Mouse (Mus musculus): Measurements from ENCODE around the gene Ppp1r16b. TPM values are rescaled to one million over a fixed set of nuclear protein-coding genes. Genes with fewer than 3 reads are reported as not detected.

The Ppp1r16b gene
- polyA plus RNA-seq, 1 experiment, result 55.8 TPM

DNA sequence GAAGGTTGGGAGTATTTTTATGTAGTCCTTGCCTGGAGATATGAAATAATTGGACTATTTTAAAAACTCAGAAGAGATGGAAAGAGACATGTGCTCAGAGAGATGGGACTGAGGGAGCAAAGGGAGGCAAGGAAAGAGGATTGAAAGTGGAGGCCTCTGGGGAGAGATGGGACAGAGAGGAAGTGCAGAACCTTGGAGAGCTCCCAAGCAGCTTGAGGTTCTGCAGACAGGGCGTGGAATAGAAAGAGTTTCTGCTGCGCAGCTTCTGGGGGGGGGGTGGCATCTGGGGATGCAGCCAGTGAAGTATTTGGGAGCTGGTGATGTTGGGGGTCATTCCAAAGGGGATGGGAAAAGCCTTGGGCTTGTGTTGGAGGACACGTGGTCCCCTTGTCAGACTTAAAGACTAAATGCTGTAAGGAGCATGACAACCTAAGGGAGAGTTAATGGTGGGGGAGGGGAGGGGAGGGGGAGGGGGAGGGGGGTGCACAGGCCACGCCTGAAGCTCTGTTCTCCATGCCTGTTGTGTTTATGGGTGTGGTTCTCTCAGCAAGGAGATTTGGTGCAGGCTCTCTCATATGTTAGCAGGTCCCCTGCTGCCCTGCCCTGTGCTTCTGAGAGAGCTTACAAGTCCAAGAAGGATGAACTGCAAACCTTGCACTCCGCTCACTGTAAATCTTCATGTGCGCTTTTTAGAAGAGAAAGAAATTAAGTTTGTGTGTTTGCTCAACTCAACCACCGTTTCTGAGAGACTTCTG is 63.0 kb downstream of the Ppp1r16b start:
- no peak overlapping the region for H3K4me3 ChIP-seq (ENCODE audit: control insufficient read depth, insufficient read depth, low read length)
- peaks cover 50% of the 10 kb centered on the region for H3K4me1 ChIP-seq (replicated peaks; ENCODE audit: control insufficient read depth, insufficient read depth, low read length)
- 0 out of 2 replicates have a peak, but pooled peaks cover 4% of the 10 kb centered on the region for H3K36me3 ChIP-seq (ENCODE audit: control insufficient read depth, insufficient read depth, low read length)
- WGBS, result 67% methylated on average over 7 of the region's 7 CpGs
- no peak for TF ChIP-seq POLR2A (IDR thresholded peaks at IDR 0.05; ENCODE audit: control insufficient read depth, extremely low read depth, insufficient read depth, low read length, poor library complexity)
- no peak for TF ChIP-seq CTCF (IDR thresholded peaks at IDR 0.05; ENCODE audit: borderline replicate concordance, control insufficient read depth, extremely low read depth, insufficient read depth, low read length, poor library complexity)
- no peaks in the 10 kb centered on the region for H3K27me3 ChIP-seq (ENCODE audit: control insufficient read depth, insufficient read depth, low read length)
- H3K27ac ChIP-seq (ENCODE audit: control insufficient read depth, insufficient read depth, low read length), result no peak overlapping the region
- DNase-seq, result no peak

DNA sequence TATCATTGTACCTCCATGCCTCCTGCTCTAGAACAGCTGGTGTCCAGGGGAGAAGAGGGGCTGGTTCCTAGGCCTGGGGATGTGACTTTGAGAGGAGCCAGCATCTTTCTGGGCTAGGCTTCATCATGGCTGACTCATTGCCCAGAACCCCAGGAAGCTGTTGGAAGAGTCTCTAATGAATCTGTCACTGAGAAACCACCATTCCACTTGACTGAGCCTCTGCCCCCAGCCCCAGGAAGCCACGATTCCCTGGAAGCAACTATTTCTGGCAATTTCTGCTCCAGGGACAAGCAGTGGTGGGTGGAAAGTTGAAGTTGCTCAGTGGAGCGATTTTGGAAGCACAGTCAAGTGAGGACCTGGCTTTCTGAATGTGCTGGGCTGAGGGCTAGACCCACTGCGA is 65.7 kb downstream of the Ppp1r16b start:
- 95% methylated on average over 3 of the region's 3 CpGs for WGBS
- TF ChIP-seq CTCF (IDR thresholded peaks at IDR 0.05; ENCODE audit: borderline replicate concordance, control insufficient read depth, extremely low read depth, insufficient read depth, low read length, poor library complexity), result no peak
- H3K4me1 ChIP-seq (replicated peaks; ENCODE audit: control insufficient read depth, insufficient read depth, low read length), result peaks cover 61% of the 10 kb centered on the region
- H3K27ac ChIP-seq (ENCODE audit: control insufficient read depth, insufficient read depth, low read length), result no peak overlapping the region
- no peak overlapping the region for H3K4me3 ChIP-seq (ENCODE audit: control insufficient read depth, insufficient read depth, low read length)
- 0 out of 2 replicates have a peak, but pooled peaks cover 4% of the 10 kb centered on the region for H3K36me3 ChIP-seq (ENCODE audit: control insufficient read depth, insufficient read depth, low read length)
- H3K27me3 ChIP-seq (ENCODE audit: control insufficient read depth, insufficient read depth, low read length), result no peaks in the 10 kb centered on the region
- DNase-seq, result no peak

DNA sequence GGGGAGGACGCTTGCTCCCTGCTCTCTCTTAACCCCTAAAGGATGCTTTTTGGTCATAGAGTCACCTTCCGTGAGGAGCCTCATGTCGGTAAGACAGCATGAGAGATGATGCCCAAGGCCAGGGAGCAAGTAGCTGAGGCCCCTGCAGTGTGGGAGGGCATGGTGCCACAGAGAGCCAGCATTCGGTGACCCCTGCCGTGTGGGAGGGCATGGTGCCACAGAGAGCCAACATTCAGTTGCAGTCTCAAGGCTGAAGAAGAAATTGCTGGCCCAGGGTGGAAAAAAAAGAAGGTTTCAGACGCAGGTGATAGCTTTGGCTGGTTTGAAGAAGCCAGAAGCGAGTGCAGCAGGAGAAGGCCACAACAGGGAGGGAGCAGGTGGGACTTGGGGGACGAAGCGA is 67.3 kb downstream of the Ppp1r16b start:
- H3K4me3 ChIP-seq (ENCODE audit: control insufficient read depth, insufficient read depth, low read length), result no peak overlapping the region
- DNase-seq, result no peak
- peak overlapping the region; percentile 79; the same call in 1 of the 2 replicates for H3K27ac ChIP-seq (ENCODE audit: control insufficient read depth, insufficient read depth, low read length)
- TF ChIP-seq CTCF (IDR thresholded peaks at IDR 0.05; ENCODE audit: borderline replicate concordance, control insufficient read depth, extremely low read depth, insufficient read depth, low read length, poor library complexity) (no peak), POLR2A (IDR thresholded peaks at IDR 0.05; ENCODE audit: control insufficient read depth, extremely low read depth, insufficient read depth, low read length, poor library complexity) (no peak)
- no peaks in the 10 kb centered on the region for H3K27me3 ChIP-seq (ENCODE audit: control insufficient read depth, insufficient read depth, low read length)
- peaks cover 63% of the 10 kb centered on the region for H3K4me1 ChIP-seq (replicated peaks; ENCODE audit: control insufficient read depth, insufficient read depth, low read length)
- WGBS, result 60% methylated on average over 9 of the region's 9 CpGs
- H3K36me3 ChIP-seq (ENCODE audit: control insufficient read depth, insufficient read depth, low read length), result 0 out of 2 replicates have a peak, but pooled peaks cover 4% of the 10 kb centered on the region

DNA sequence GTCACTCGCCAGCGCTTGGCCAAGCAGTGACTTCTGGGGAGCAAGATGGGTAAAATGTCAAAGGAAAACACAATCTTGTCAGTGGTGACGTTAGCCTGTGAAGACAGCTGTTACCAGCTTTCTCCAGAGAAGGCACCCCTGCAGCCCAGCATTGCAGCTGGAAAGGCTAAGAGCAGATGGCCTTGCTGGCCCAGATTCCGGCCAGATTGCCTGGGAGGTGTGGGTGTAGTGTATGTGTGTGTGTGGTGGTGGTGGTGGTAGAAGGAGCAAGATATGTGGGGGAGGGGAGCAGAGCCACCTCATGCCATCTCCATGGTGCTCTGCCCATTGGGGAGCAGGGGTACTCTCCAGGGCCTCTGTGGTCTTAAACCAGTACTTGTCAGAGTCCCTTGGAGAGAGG is 67.9 kb downstream of the Ppp1r16b start:
- no peak for DNase-seq
- Histone ChIP-seq H3K4me3 (ENCODE audit: control insufficient read depth, insufficient read depth, low read length) (no peak overlapping the region), H3K36me3 (ENCODE audit: control insufficient read depth, insufficient read depth, low read length) (0 out of 2 replicates have a peak, but pooled peaks cover 4% of the 10 kb centered on the region), H3K27me3 (ENCODE audit: control insufficient read depth, insufficient read depth, low read length) (no peaks in the 10 kb centered on the region), H3K27ac (ENCODE audit: control insufficient read depth, insufficient read depth, low read length) (peak overlapping the region; percentile 79), H3K4me1 (replicated peaks; ENCODE audit: control insufficient read depth, insufficient read depth, low read length) (peaks cover 63% of the 10 kb centered on the region)
- 62% methylated on average over 4 of the region's 4 CpGs for WGBS
- TF ChIP-seq POLR2A (IDR thresholded peaks at IDR 0.05; ENCODE audit: control insufficient read depth, extremely low read depth, insufficient read depth, low read length, poor library complexity), result 0 out of 2 replicates have a peak, but pooled peaks have one; percentile 4
- TF ChIP-seq CTCF (IDR thresholded peaks at IDR 0.05; ENCODE audit: borderline replicate concordance, control insufficient read depth, extremely low read depth, insufficient read depth, low read length, poor library complexity), result no peak

DNA sequence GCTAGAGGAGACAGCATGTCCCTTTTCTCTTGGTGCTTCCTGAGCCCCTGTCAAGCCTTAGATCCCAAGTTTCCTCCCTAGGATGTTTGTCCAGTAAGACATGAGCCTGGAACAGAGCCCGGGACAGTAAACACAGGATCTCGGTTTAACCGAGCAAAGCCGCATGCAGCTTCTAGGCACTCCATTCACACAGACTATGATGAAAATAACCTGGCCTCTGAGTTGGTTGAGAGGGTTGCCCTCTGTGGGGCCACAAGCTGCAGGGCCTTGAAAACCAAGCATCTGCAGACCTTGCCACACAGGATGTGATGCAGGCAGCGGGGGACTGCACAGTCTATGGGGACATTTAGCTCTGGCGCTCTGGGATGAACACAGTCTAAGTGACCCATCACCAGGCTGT is 68.7 kb downstream of the Ppp1r16b start:
- TF ChIP-seq POLR2A (IDR thresholded peaks at IDR 0.05; ENCODE audit: control insufficient read depth, extremely low read depth, insufficient read depth, low read length, poor library complexity), result no peak
- no peak for TF ChIP-seq CTCF (IDR thresholded peaks at IDR 0.05; ENCODE audit: borderline replicate concordance, control insufficient read depth, extremely low read depth, insufficient read depth, low read length, poor library complexity)
- no peak overlapping the region for H3K4me3 ChIP-seq (ENCODE audit: control insufficient read depth, insufficient read depth, low read length)
- H3K27me3 ChIP-seq (ENCODE audit: control insufficient read depth, insufficient read depth, low read length), result no peaks in the 10 kb centered on the region
- peaks cover 63% of the 10 kb centered on the region for H3K4me1 ChIP-seq (replicated peaks; ENCODE audit: control insufficient read depth, insufficient read depth, low read length)
- 0 out of 2 replicates have a peak, but pooled peaks cover 4% of the 10 kb centered on the region for H3K36me3 ChIP-seq (ENCODE audit: control insufficient read depth, insufficient read depth, low read length)
- WGBS, result 5% methylated on average over 6 of the region's 6 CpGs
- peak overlapping the region; percentile 79 for H3K27ac ChIP-seq (ENCODE audit: control insufficient read depth, insufficient read depth, low read length)
- DNase-seq, result peak; percentile 70

DNA sequence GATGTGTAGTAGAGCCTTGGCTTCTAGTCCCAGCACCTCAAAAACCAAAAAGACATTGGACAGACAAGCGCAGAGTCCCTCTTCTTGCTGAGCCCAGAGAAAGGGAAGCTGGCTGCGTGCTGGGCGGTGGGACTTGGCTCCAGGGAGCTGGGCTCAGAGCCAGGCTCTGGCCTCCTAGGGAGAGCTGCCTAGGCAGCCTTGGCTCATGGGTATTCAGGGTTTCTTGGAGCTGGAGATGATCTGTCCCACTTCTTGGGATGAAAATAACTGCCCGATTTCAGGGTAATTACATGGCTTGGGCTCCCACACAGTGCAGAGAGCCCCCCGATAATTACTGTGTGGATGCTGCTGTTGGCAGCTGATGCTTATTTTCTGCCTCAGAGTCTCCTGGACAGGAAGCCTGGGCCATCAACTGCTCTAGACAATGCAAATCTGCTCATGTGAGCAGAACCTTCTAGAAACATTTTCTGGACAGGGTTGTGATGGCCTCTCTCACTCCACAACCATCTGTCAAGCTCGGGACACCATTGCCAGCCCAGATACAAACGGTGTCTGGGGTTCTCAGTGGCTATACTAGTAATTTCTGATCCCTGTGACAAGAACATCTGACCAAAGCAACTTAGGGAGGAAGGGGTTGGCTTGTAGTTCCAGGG is 69.4 kb downstream of the Ppp1r16b start:
- DNase-seq, result no peak
- Histone ChIP-seq H3K4me3 (ENCODE audit: control insufficient read depth, insufficient read depth, low read length) (no peak overlapping the region), H3K27me3 (ENCODE audit: control insufficient read depth, insufficient read depth, low read length) (no peaks in the 10 kb centered on the region), H3K36me3 (ENCODE audit: control insufficient read depth, insufficient read depth, low read length) (0 out of 2 replicates have a peak, but pooled peaks cover 4% of the 10 kb centered on the region), H3K4me1 (replicated peaks; ENCODE audit: control insufficient read depth, insufficient read depth, low read length) (peaks cover 62% of the 10 kb centered on the region), H3K27ac (ENCODE audit: control insufficient read depth, insufficient read depth, low read length) (peak overlapping the region; percentile 79)
- TF ChIP-seq CTCF (IDR thresholded peaks at IDR 0.05; ENCODE audit: borderline replicate concordance, control insufficient read depth, extremely low read depth, insufficient read depth, low read length, poor library complexity) (no peak), POLR2A (IDR thresholded peaks at IDR 0.05; ENCODE audit: control insufficient read depth, extremely low read depth, insufficient read depth, low read length, poor library complexity) (no peak)
- WGBS, result 87% methylated on average over 7 of the region's 7 CpGs
